Mouse (Mus musculus) left cerebral cortex, adult 18-20 months (tissue): Measurements from ENCODE around the gene Entpd7. TPM values are rescaled to one million over a fixed set of nuclear protein-coding genes. Genes with fewer than 3 reads are reported as not detected.

Experiments
- DNase-seq, 2 experiments: peaks; one replicate each; pipeline ENCODE4 v3.0.0; 2021 to 2022; ENCODE audit warnings: low spot score in 2 of 2, mixed read lengths in 1 of 2
- total RNA-seq, 2 experiments: library from RNA; stranded (reverse); gene quantifications; 2 replicates each; pipeline ENCODE4 v1.2.3; 2021

The Entpd7 gene
- total RNA-seq, 2 experiments from 2014 or later, result 17.9 to 18.2 TPM

- DNase-seq, result no peak
These were observed 77.0 kb downstream of the Entpd7 start for GRCm38 (mm10) chr19:43766451-43766850.

- DNase-seq, result no peak
These were observed 78.3 kb downstream of the Entpd7 start for GRCm38 (mm10) chr19:43767549-43768322.

- DNase-seq, result no peak
These were observed 80.0 kb downstream of the Entpd7 start for GRCm38 (mm10) chr19:43769366-43769960.

- DNase-seq, result no peak
These were observed 81.1 kb downstream of the Entpd7 start for GRCm38 (mm10) chr19:43770584-43770983.

- no peak for DNase-seq
These were observed 82.1 kb downstream of the Entpd7 start for GRCm38 (mm10) chr19:43771499-43771969.

GRCm38 (mm10) chr19:43772311-43772710 is 82.8 kb downstream of the Entpd7 start:
- no peak for DNase-seq

GRCm38 (mm10) chr19:43775433-43775832 is 86.0 kb downstream of the Entpd7 start:
- DNase-seq, result no peak

GRCm38 (mm10) chr19:43776561-43776960 is 87.1 kb downstream of the Entpd7 start:
- no peak for DNase-seq

GRCm38 (mm10) chr19:43777308-43777707 is 87.8 kb downstream of the Entpd7 start:
- DNase-seq, result no peak

GRCm38 (mm10) chr19:43780391-43780790 is 90.9 kb downstream of the Entpd7 start:
- DNase-seq, result no peak

- no peak for DNase-seq
These were observed 92.5 kb downstream of the Entpd7 start, which contains the start of gene Abcc2 for GRCm38 (mm10) chr19:43781980-43782379. TSS of gene Abcc2 (plus strand) at chr19:43782192.

Other genes starting within 250 kb of the Entpd7 start
- gene Cnnm1, start 249.2 kb upstream of the Entpd7 start, total RNA-seq, result 100 to 1,000 TPM; 104 to 106 TPM
- gene Got1, start 165.1 kb upstream of the Entpd7 start, total RNA-seq, result 100 to 1,000 TPM; 407 to 417 TPM
- gene Nkx2-3, start 77.3 kb upstream of the Entpd7 start, total RNA-seq, result not detected
- 10 to 100 TPM; 46.6 to 52.1 TPM for gene Slc25a28, start 14.8 kb upstream of the Entpd7 start, total RNA-seq
- gene Cutc, start 63.3 kb downstream of the Entpd7 start, total RNA-seq, result 1 to 10 TPM; 5.1 to 6.7 TPM
- gene Cox15, start 63.3 kb downstream of the Entpd7 start, total RNA-seq, result 10 to 100 TPM; 14.9 to 17.8 TPM
- under 1 TPM; 0.05 TPM for gene Abcc2, start 92.5 kb downstream of the Entpd7 start, total RNA-seq